Mouse (Mus musculus): Measurements from ENCODE around the gene Wdr43. TPM values are rescaled to one million over a fixed set of nuclear protein-coding genes. Genes with fewer than 3 reads are reported as not detected.
A peak's percentile ranks its signal among the peaks of the same experiment; 100 is the strongest.

Gene Wdr43
- polyA plus RNA-seq, 1 experiment from 2014 or later: 74.4 TPM

DNA sequence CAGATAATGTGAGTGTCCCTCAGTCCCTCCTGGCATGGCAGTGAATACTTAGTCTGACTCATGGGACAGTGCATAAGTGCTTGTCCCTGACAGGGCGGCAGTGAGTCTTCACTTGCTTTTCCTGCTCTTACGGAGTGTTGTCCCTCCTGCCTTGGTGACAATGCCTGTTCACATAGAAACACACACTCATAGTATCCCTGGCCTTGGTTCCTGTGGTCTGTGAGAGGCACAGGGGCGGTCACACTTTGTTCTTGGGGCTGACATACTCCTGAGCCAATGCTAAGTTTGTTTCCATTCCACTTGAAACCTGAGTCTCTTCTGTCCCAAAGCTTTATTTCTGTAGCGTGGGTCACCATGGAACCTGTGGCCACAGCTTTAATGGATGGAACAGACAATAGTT lies 66.7 kb downstream of the Wdr43 start:
- CTCF ChIA-PET: interaction anchor here (1.6 to 1.7 kb wide), 2 partner anchors 11 kb away, joined by 5 to 8 read pairs; no protein-coding TSS in a partner anchor
- in situ Hi-C loops (cut with MboI; ENCODE audit: low pct_unique_long_range_greater_than_20kb): no loop called here
- POLR2A ChIA-PET: interaction anchor here (0.5 to 0.6 kb wide), 2 partner anchors 9 to 101 kb away, joined by 3 read pairs; no protein-coding TSS in a partner anchor
- no peaks in the 10 kb centered on the region for H3K27me3 ChIP-seq
- DNase-seq (ENCODE audit: low read depth, low spot score) (no peak), ATAC-seq (no peak)
- TF ChIP-seq CTCF (IDR thresholded peaks at IDR 0.05): no peak

DNA sequence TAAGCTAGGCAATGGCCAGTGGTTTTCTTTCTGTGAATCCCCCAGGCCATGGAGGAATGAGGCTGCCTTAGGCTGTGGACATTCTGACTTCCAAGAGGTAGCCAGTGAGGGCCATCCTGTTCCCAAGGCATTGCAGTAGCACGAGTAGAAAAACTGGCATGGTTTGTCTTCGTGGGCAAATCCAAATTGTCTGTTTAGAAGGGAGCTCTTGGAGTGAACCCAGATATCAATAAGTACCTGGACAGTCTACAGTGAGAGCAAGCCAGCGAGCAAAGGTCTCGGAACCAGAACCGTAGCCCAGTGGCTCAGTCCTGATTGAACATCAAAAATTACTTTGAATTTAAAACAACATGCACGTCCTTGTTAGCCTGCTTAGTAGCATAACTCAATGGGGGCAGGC lies 67.6 kb downstream of the Wdr43 start:
- POLR2A ChIA-PET: no interaction called here
- no peaks in the 10 kb centered on the region for H3K27me3 ChIP-seq
- DNase-seq (ENCODE audit: low read depth, low spot score): no peak
- no peak for TF ChIP-seq CTCF (IDR thresholded peaks at IDR 0.05)
- in situ Hi-C loops (cut with MboI; ENCODE audit: low pct_unique_long_range_greater_than_20kb): no loop called here
- ATAC-seq: no peak
- CTCF ChIA-PET: interaction anchor here (1.7 kb wide), 1 partner anchor 12 kb away, joined by 5 read pairs; no protein-coding TSS in a partner anchor

- POLR2A ChIA-PET: no interaction called here
- no peak for TF ChIP-seq CTCF (IDR thresholded peaks at IDR 0.05)
- peak; percentile 22 for ATAC-seq
- H3K27me3 ChIP-seq: no peaks in the 10 kb centered on the region
- peak; percentile 17 for DNase-seq (ENCODE audit: low read depth, low spot score)
- in situ Hi-C loops (cut with MboI; ENCODE audit: low pct_unique_long_range_greater_than_20kb): no loop called here
- CTCF ChIA-PET: interaction anchor here (0.8 to 1.7 kb wide), 2 partner anchors 11 to 13 kb away, joined by 3 to 5 read pairs; partner anchors contain the start of gene Togaram2
Observed at GRCm38 (mm10) chr17:71684103-71684608, 68.5 kb downstream of the Wdr43 start.

DNA sequence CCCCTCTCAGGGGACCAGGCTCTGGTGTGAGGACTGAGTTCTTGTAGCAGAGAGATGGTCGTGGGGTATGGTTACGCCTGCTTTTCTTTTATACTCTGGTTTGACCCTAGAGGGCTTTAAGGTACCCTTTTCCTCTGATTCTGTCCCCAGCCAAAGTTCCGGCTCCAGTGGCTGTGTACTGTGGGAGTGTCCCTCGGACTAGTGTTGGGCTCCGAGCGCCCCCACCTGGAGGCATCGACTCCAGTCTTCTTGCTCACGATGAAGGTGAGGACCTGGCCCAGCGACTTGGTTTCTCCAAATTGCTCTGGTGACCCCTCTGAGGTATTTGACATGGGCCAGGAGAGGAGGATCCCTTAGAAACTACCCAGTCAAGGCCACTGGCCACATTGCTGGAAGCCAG lies 71.7 kb downstream of the Wdr43 start:
- POLR2A ChIA-PET: no interaction called here
- CTCF ChIA-PET: no interaction called here
- ATAC-seq: no peak
- H3K27me3 ChIP-seq: no peaks in the 10 kb centered on the region
- in situ Hi-C loops (cut with MboI; ENCODE audit: low pct_unique_long_range_greater_than_20kb): no loop called here
- no peak for DNase-seq (ENCODE audit: low read depth, low spot score)
- no peak for TF ChIP-seq CTCF (IDR thresholded peaks at IDR 0.05)

- in situ Hi-C loops (cut with MboI; ENCODE audit: low pct_unique_long_range_greater_than_20kb): no loop called here
- CTCF ChIA-PET: interaction anchor here (1.2 to 1.7 kb wide), 2 partner anchors 14 to 19 kb away, joined by 4 to 6 read pairs; no protein-coding TSS in a partner anchor
- no peak for TF ChIP-seq CTCF (IDR thresholded peaks at IDR 0.05)
Observed at GRCm38 (mm10) chr17:71689903-71690302, 74.2 kb downstream of the Wdr43 start.

GRCm38 (mm10) chr17:71691361-71691875 lies 75.7 kb downstream of the Wdr43 start:
- POLR2A ChIA-PET: interaction anchor here (0.7 kb wide), 2 partner anchors 9 to 139 kb away, joined by 3 read pairs; no protein-coding TSS in a partner anchor
- in situ Hi-C loops (cut with MboI; ENCODE audit: low pct_unique_long_range_greater_than_20kb): no loop called here
- no peak for TF ChIP-seq CTCF (IDR thresholded peaks at IDR 0.05)
- ATAC-seq (peak; percentile 74), DNase-seq (ENCODE audit: low read depth, low spot score) (peak; percentile 73)
- H3K27me3 ChIP-seq: no peaks in the 10 kb centered on the region
- CTCF ChIA-PET: interaction anchor here (1.7 kb wide), 1 partner anchor 20 kb away, joined by 6 read pairs; no protein-coding TSS in a partner anchor

More at GRCm38 (mm10) chr17:71689903-71690302, 74.2 kb downstream of the Wdr43 start:
- ATAC-seq (no peak), DNase-seq (ENCODE audit: low read depth, low spot score) (no peak)
- H3K27me3 ChIP-seq: no peaks in the 10 kb centered on the region
- POLR2A ChIA-PET: interaction anchor here (0.7 kb wide), 1 partner anchor 127 kb away, joined by 4 read pairs; no protein-coding TSS in a partner anchor

GRCm38 (mm10) chr17:71693313-71693712 lies 77.6 kb downstream of the Wdr43 start:
- CTCF ChIA-PET: interaction anchor here (1.4 to 1.5 kb wide), 2 partner anchors 12 kb away, joined by 3 to 5 read pairs; no protein-coding TSS in a partner anchor
- in situ Hi-C loops (cut with MboI; ENCODE audit: low pct_unique_long_range_greater_than_20kb): no loop called here

GRCm38 (mm10) chr17:71693780-71694179 lies 78.1 kb downstream of the Wdr43 start:
- ATAC-seq (no peak), DNase-seq (ENCODE audit: low read depth, low spot score) (no peak)
- TF ChIP-seq CTCF (IDR thresholded peaks at IDR 0.05): no peak
- ChIA-PET CTCF (interaction anchor here (1.3 to 1.5 kb wide), 4 partner anchors 11 to 31 kb away, joined by 3 to 5 read pairs (median 4); no protein-coding TSS in a partner anchor), POLR2A (no interaction called here)
- in situ Hi-C loops (cut with MboI; ENCODE audit: low pct_unique_long_range_greater_than_20kb): no loop called here
- H3K27me3 ChIP-seq: no peaks in the 10 kb centered on the region

More at GRCm38 (mm10) chr17:71693313-71693712, 77.6 kb downstream of the Wdr43 start:
- no peaks in the 10 kb centered on the region for H3K27me3 ChIP-seq
- ATAC-seq (no peak), DNase-seq (ENCODE audit: low read depth, low spot score) (no peak)
- POLR2A ChIA-PET: no interaction called here
- no peak for TF ChIP-seq CTCF (IDR thresholded peaks at IDR 0.05)

DNA sequence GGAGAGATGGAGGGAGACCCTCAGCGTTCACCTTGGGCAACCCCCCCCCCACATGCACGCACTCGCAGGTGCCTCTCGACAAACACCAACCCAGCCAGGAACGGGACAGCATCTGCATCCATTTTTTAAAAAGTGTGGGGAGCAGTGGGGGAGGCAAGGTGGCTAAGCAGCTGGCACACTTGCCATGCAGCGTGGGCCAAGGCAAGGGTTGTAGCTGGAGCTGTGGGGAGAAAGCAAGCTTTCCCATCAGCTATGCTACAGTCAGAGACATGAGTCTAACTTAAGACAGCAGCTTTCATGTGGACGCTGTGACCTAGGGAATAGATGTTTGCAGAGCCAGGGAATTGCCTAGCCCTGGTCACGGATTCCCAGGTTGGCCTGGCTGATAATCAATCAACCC lies 79.5 kb downstream of the Wdr43 start:
- H3K27me3 ChIP-seq: no peaks in the 10 kb centered on the region
- CTCF ChIA-PET: interaction anchor here (1.2 to 1.4 kb wide), 4 partner anchors 18 to 27 kb away, joined by 3 to 5 read pairs (median 4); partner anchors contain the start of gene Togaram2
- ATAC-seq (no peak), DNase-seq (ENCODE audit: low read depth, low spot score) (no peak)
- POLR2A ChIA-PET: interaction anchor here (0.5 to 0.7 kb wide), 2 partner anchors 176 to 234 kb away, joined by 3 read pairs; no protein-coding TSS in a partner anchor
- TF ChIP-seq CTCF (IDR thresholded peaks at IDR 0.05): no peak
- in situ Hi-C loops (cut with MboI; ENCODE audit: low pct_unique_long_range_greater_than_20kb): no loop called here

DNA sequence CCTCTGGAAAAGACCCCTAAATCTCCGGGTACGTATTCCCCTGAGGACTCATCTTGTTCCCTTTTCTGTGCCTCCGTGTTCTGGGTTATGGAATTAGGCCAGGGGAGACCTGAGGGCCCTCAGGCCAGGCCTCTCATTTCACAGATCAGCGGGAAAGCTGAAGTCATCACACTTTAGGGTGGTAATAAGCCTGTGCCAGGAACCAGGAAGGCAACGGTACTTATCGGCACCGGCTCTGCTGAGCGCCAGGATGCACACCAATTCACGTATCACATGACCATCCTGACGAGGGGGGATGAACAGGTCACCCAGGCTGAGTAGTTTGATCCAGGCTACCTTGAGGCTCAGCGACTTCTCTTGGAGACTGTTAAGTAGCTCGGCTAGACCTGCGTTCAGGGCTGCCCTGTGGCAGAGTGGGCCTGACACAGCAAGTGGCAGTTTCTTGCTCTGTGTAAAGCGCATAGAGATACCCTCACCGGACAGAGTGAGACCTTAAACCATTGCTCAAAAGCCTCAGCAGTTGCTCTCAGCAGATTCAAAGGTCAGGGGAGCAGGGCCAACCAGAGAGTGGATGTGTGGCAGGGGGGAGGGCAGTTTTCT lies 80.1 kb downstream of the Wdr43 start:
- ATAC-seq: peak; percentile 18
- no peak for TF ChIP-seq CTCF (IDR thresholded peaks at IDR 0.05)
- ChIA-PET POLR2A (no interaction called here), CTCF (no interaction called here)
- DNase-seq (ENCODE audit: low read depth, low spot score): peak; percentile 22
- in situ Hi-C loops (cut with MboI; ENCODE audit: low pct_unique_long_range_greater_than_20kb): no loop called here
- no peaks in the 10 kb centered on the region for H3K27me3 ChIP-seq

DNA sequence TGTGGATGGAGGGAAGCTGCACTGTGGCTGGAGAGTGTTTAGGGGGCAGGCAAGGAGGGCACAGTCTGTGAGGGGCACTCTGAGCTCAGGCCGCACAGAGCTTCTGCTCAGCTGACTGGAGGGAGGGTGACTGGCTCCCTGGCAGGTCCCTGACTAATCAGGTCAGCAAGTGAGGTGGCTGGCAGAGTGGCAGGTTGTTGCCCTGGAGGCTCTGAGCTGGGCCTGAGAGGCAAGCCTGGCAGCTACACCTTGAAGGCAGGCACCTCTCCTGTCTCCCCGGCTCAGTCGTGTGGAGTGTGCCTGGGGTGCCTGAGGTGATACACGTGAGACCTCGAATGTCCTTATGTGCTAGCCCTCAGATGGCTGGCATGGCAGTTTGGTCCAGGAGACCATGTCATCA lies 80.7 kb downstream of the Wdr43 start:
- POLR2A ChIA-PET: no interaction called here
- no peak for ATAC-seq

More for the DNA sequence above, 80.7 kb downstream of the Wdr43 start:
- in situ Hi-C loops (cut with MboI; ENCODE audit: low pct_unique_long_range_greater_than_20kb): no loop called here
- H3K27me3 ChIP-seq: no peaks in the 10 kb centered on the region
- no peak for DNase-seq (ENCODE audit: low read depth, low spot score)
- no peak for TF ChIP-seq CTCF (IDR thresholded peaks at IDR 0.05)
- CTCF ChIA-PET: no interaction called here

All from Patski (cell line).